Mouse (Mus musculus): ENCODE results near the gene Slc25a1.

- TF ChIP-seq CTCF (IDR thresholded peaks at IDR 0.05): no peak
- TF ChIP-seq EP300 (IDR thresholded peaks at IDR 0.05): no peak
These were observed 5.9 kb downstream of the Slc25a1 start for GRCm38 (mm10) chr16:17922163-17922538.
